Mouse (Mus musculus): ENCODE results near the gene 1700080E11Rik. TPM values are rescaled to one million over a fixed set of nuclear protein-coding genes. Genes with fewer than 3 reads are reported as not detected.
"Not testable (repeated sequence)": the region's sequence is repeated elsewhere in the genome, so short reads cannot be mapped to it uniquely, and the experiment has no call there.

Gene 1700080E11Rik
- polyA plus RNA-seq, 1 experiment: not detected

- TF ChIP-seq CTCF (IDR thresholded peaks at IDR 0.05; ENCODE audit: control insufficient read depth, insufficient read depth, low read length) (no peak), POLR2A (IDR thresholded peaks at IDR 0.05; ENCODE audit: borderline replicate concordance, control insufficient read depth, low read depth, low read length) (no peak)
- Histone ChIP-seq H3K27ac (ENCODE audit: control insufficient read depth, insufficient read depth, low read depth, low read length, poor library complexity) (no peak overlapping the region), H3K4me1 (ENCODE audit: control insufficient read depth, insufficient read depth, low read length) (no peaks in the 10 kb centered on the region), H3K4me3 (replicated peaks; ENCODE audit: control insufficient read depth, low read depth, low read length) (no peak overlapping the region)
- WGBS: 89% methylated on average over 8 of the region's 8 CpGs
These were observed 14.6 kb downstream of the 1700080E11Rik start for GRCm38 (mm10) chr9:105130331-105130730.

GRCm38 (mm10) chr9:105125206-105125605, 19.7 kb downstream of the 1700080E11Rik start:
- not testable (repeated sequence) for H3K4me1 ChIP-seq (ENCODE audit: control insufficient read depth, insufficient read depth, low read length); H3K4me3 ChIP-seq (replicated peaks; ENCODE audit: control insufficient read depth, low read depth, low read length); H3K27ac ChIP-seq (ENCODE audit: control insufficient read depth, insufficient read depth, low read depth, low read length, poor library complexity)
- 91% methylated on average over 3 of the region's 3 CpGs for WGBS

GRCm38 (mm10) chr9:105103893-105104292, 41.0 kb downstream of the 1700080E11Rik start:
- no peak overlapping the region for H3K4me3 ChIP-seq (replicated peaks; ENCODE audit: control insufficient read depth, low read depth, low read length)
- H3K27ac ChIP-seq (ENCODE audit: control insufficient read depth, insufficient read depth, low read depth, low read length, poor library complexity): no peak overlapping the region
- 83% methylated on average over 5 of the region's 5 CpGs for WGBS
- TF ChIP-seq CTCF (IDR thresholded peaks at IDR 0.05; ENCODE audit: control insufficient read depth, insufficient read depth, low read length) (no peak), POLR2A (IDR thresholded peaks at IDR 0.05; ENCODE audit: borderline replicate concordance, control insufficient read depth, low read depth, low read length) (no peak)
- no peaks in the 10 kb centered on the region for H3K4me1 ChIP-seq (ENCODE audit: control insufficient read depth, insufficient read depth, low read length)

GRCm38 (mm10) chr9:105101911-105102310, 43.0 kb downstream of the 1700080E11Rik start:
- 48% methylated on average over 1 of the region's 1 CpGs for WGBS
- H3K4me1 ChIP-seq (ENCODE audit: control insufficient read depth, insufficient read depth, low read length): no peaks in the 10 kb centered on the region
- no peak overlapping the region for H3K27ac ChIP-seq (ENCODE audit: control insufficient read depth, insufficient read depth, low read depth, low read length, poor library complexity)
- no peak overlapping the region for H3K4me3 ChIP-seq (replicated peaks; ENCODE audit: control insufficient read depth, low read depth, low read length)
- TF ChIP-seq CTCF (IDR thresholded peaks at IDR 0.05; ENCODE audit: control insufficient read depth, insufficient read depth, low read length) (no peak), POLR2A (IDR thresholded peaks at IDR 0.05; ENCODE audit: borderline replicate concordance, control insufficient read depth, low read depth, low read length) (no peak)

- H3K4me1 ChIP-seq (ENCODE audit: control insufficient read depth, insufficient read depth, low read length): no peaks in the 10 kb centered on the region
- no peak overlapping the region for H3K4me3 ChIP-seq (replicated peaks; ENCODE audit: control insufficient read depth, low read depth, low read length)
- no peak overlapping the region for H3K27ac ChIP-seq (ENCODE audit: control insufficient read depth, insufficient read depth, low read depth, low read length, poor library complexity)
- WGBS: 25% methylated on average over 15 of the region's 15 CpGs
- TF ChIP-seq POLR2A (IDR thresholded peaks at IDR 0.05; ENCODE audit: borderline replicate concordance, control insufficient read depth, low read depth, low read length) (no peak), CTCF (IDR thresholded peaks at IDR 0.05; ENCODE audit: control insufficient read depth, insufficient read depth, low read length) (no peak)
These were observed 43.9 kb downstream of the 1700080E11Rik start for GRCm38 (mm10) chr9:105100807-105101570.

Other genes starting within 250 kb of the 1700080E11Rik start
- 10.4 and 14.7 TPM in 2 replicates for gene Mrpl3, start 91.9 kb downstream of the 1700080E11Rik start, polyA plus RNA-seq (2011; ENCODE audit: insufficient read depth, insufficient read length, low replicate concordance, missing spikeins)
- gene Nudt16, start 13.3 kb downstream of the 1700080E11Rik start, polyA plus RNA-seq (2011; ENCODE audit: insufficient read depth, insufficient read length, low replicate concordance, missing spikeins): 3.9 and 4.5 TPM in 2 replicates